Mouse (Mus musculus) adrenal gland, adult 2 months (tissue): ENCODE results near the gene Ccdc188. TPM values are rescaled to one million over a fixed set of nuclear protein-coding genes. Genes with fewer than 3 reads are reported as not detected.

Experiments used
- DNase-seq: peaks from one replicate; pipeline ENCODE4 v3.0.0; 2021
- polyA plus RNA-seq: library from polyadenylated mRNA; depleted of rRNA; stranded (reverse); fragments of >200 nt; gene quantifications from 2 replicates; pipeline ENCODE4 v1.2.3, GENCODE M21; 2012
- total RNA-seq, 2 experiments: library from RNA; stranded (reverse); gene quantifications; 2 replicates each; pipeline ENCODE4 v1.2.3; 2021

Ccdc188 gene
- total and polyA plus RNA-seq, 3 experiments: not detected

DNA sequence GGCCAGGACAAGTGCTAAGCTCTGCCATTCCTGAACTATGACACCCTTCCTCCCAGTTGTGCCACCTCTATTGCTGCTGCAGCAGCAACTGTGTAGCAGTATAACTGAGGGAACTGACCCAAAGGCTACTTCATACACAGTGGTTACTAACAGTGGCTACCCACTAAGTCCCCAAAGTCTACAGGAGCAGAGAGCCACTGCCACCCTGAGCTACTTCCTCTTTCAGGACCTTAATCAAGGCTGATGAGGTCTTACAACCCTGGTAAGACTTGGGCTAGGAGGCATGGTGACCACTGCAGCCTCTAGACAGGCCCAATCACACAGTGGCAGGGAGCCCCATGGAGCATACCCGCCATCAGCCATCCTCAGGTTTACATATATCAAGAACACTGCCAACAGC is 15.6 kb upstream of the Ccdc188 start:
- DNase-seq: no peak

DNA sequence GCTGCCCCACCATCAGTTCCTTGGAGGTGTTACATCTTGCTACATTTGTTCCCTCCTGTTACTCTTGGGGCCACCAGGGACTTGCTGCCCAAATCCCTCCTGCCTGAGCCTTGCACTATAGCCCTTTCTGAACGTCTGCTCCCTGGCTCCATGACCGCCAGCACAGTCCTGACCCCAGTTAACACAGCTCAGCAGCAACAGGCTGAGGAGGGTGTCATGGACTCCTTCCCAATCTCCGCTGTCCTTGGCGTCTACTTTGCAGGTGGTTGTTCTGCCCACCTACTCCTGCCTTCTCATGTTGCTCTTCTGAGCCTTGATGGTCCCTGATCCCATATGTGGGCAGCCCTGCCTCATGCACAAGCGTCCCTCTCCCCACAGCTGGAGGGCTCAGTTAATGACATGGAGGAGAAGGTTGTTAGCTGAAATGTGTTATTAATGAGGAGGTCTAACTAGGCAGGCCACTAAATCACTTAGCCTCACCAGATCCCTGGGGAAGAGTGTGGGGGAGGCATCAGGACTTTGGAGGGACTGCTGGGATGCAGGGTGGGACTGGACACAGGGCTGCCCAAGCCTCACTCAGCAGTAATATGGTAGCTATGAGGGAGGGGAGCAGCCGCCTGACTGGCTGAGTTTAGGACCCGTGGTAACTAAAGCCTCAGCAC is 14.1 kb upstream of the Ccdc188 start:
- no peak for DNase-seq

DNA sequence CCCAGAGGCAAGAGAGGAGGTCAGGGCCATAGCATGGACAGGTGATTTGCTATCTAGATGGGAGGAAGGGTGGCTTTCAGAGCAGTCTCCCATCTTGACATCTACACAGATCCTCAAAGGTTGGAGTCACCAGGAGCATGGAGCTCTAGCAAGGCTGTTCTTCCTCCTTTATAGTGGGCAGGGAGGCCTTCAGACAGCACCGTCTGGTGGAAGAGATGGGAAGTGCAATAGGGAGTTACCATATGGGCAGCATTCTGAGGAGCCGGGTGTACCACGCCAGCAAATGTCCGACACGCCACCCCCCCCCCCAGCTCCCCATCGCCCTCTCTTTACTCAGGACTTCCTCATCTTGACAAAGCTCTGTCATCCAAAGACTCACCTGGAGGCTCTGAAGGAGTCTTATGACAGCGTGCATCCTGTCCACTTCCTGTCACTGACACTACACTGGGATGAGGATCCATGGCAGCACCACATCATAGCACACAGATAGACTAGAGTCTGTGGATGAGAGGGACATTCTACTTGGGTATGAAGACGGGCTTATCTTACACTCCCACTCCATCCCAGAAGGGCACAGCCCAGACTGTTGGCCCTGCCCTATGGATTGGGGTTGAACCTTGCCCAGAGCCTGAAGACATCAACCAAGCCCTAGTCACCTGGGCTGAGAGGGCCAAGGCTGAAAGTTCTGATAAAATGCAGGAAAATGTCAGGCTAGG is 6.8 kb upstream of the Ccdc188 start:
- DNase-seq: peak; percentile 57

DNA sequence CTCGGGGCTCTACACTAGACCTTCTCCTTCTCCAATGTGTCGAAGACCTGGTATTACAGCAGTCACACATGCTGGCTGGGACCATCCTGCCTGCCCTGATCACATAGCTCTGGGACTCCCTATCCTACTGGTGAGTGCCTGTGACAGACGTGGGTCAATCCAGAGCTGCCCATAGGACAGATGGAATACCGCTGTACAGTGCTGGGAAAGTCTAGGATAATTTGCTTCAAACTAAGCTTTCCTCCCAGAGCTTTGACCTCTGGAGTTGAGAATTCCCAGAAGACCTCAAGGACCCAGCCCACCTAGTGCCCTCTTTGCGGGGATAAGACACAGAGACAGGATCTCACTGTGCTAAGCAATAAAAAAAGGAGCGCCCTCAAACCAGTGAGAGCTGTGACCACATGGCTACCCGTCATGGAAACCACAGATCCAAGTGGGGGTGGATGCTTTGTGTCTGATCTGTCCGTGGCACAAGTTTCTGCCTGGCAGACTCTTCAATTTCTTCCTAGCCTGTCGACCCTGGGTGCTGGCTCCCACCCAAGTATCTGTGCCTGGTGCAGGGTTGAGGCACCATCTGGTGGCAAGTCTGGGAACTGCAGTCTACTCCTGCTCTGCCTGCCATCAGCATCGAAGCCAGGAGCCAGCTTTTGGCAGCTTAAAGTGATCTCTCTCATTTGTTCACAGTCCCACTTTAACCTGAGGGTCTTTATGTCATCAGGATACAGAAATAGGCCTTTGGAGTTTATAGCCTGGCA is 6.1 kb upstream of the Ccdc188 start:
- DNase-seq: peak; percentile 77

DNA sequence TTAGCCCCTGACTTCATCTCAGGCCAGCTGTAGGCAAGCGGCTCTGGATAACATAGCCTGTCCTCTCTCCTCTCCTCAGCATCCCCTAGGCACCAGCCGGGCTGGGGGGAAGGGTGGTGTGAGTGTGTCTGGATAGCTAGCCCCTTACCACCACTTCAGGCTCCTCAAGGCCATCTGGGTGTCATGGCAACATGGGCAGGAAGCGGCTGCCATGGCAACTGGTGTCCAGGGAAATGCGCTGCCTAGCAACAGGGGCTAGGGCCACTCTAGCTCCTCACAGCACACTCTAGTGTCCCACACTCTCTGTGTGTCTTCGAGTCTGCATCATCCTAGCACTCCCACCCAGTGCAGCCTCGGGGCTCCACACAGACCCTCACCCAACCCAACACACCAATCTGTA is 4.0 kb upstream of the Ccdc188 start:
- DNase-seq: no peak

DNA sequence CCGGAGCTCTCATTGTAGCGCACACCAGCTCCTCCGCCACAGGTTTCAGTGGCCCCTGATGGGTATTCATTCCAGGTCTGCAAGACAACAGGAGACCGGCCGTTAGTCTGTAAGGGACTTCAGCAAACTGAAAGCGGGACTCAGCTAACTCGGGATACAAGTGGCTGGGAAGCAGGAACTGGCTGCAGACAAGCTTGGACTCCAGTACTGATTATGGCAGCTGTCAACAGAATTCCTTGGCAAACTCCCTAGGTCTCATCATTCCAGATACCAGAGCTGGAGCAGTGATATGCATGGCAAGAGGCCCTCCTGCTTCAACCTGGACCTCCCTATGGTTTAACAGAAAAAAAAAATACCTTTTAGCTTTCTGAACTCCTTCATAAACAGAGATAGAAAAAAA is 2.8 kb upstream of the Ccdc188 start:
- DNase-seq: no peak

DNA sequence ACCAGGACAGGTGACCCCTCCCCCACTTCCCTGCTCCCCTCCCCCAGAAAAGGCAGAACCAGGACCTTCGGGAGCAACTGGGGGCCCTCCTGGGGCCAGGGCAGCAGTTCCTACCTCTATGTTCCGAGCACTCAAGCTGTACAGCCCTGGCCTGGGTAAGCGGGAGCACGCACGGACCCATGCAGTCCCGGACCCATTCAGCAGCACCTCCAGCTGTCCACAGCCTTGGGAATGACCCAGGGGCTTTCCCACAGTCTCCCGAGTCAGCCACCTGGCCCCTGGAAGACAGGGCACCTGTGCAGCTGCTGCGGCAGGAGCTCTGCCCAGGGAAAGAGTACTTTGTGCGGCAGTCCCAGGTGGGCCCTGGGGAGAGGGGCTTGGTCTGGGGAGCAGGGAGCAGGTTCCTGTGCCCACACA is 909 bp downstream of the Ccdc188 start:
- DNase-seq: no peak

DNA sequence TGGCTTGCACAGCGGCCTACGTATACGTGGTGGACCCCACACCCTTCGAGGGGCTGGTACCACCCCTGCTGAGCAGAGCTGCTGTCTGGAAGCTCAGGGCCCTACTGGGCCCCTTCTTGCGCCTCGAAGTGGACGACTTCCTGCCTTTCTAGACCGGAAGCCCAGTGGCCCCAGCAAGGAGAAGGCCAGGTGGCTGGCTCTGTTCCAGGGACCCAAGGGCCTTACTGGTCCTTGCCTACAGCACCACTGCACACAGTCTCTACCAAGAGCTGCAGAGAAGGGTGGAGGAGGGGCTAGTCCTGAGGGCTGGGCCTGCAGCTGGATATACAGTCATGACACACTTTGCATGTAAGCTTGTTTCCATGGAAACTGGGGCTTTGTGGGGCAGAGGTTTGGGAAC is 2.3 kb downstream of the Ccdc188 start:
- DNase-seq: peak; percentile 47

DNA sequence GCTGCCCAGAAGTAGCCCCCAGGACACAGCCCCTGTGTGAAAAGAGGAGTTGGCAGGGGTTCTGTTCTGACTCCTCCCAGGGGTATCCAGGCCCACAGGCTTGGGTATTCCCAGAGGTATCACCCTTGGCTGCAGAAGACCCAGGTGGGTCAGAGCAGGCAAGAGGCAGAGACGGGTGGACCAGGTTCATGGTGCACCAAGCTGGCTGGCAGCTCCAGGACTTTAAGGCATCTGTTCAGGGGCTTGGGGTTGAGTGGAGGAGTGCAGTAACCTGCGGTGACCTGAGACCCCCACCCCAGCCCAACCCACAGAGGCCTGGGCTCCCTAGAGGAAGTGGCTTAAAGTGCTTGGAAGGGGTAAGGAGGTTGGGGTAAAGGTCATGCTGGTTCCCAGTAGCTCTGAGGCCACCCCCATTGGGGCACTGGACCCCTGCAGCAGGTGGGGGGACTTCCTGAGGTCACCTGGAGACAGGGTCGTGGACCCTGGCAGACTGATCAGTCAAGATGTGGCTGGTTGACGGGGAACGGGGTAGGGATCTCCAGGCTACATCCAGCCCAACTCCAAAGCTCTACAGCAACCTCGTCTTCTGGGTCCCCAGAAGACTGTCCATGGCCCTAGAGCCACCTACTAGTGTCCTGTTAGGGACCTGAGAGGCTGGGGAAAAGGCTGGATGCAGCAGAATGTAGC is 3.3 kb downstream of the Ccdc188 start:
- no peak for DNase-seq

DNA sequence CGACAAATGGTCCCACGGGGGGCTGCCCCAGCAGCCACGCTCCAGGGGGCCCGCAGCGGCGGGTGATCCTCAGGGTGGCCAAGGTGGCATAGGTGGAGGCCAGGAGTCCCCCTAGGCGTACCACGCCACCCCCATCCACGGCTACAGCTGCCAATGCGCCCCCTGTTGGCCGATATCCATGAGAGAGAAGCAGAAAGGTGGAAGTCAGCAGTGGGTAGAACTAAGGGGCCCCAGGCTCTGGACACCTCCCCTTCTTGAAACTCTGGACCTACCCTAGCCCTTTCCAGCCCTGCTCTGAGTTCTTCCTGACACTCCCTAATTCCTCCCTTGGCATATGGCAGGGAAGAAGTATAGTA is 3.8 kb downstream of the Ccdc188 start:
- DNase-seq: no peak

DNA sequence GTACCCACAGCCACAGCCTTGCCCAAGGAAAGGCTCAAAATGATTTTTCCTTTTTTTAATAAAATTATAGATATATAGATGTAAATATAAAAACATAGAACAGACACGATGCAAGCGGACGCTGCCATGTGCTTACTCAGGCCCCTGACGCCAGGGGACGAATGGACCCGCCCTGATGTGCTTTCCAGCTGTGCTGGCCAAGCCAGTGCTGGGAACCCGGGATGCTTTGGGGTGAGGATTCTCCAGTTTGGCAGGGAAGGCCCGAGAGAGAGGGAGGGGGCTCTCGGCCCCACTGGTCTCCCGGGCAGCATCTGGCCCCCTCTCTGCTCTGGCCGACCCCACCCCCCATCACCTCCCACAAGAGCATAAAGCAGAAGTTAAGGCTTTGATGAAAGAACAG is 4.5 kb downstream of the Ccdc188 start:
- DNase-seq: no peak

DNA sequence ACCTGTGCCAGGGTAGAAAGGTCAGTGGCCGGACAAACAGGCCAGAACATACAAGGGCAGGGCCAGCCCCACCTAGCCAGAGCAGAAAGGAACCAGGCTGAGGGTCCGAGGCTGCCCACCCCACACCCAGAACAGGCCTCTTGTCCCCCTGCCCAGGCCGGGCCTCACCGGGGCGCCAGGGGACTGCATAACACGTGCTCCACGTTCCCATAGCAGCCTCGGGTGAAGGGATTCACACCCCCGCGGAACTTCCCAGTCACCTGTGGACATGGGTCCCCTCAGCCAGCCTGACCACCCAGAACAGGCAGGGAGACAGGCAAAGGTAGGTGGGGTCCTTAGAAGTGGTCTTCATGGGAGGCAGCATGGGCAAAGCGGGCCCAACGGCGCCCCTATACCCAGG is 9.5 kb downstream of the Ccdc188 start:
- no peak for DNase-seq

DNA sequence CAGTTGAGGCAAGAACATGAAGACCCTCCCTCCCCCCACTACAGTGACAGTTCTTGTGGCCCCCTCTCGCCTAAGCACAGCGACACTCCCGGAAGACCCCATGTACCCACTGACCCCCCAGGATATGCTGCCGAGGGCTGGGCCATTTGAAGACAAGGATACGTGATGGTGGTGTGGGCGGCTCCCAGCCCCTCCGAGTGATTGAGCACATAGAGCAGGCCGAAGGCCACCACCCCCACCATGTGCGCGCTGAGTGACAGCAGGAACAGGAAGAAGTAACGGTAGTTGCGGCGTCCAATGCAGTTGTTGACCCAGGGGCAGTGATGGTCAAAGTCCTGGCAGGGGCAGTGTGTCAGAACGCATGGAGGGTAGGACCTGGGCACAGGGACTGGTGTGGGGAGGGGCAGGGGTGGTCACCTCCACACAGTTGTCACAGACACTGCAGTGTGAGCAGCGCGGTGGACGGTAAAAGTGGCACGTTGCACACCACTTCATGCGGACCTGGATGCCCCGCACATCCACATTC is 10.3 kb downstream of the Ccdc188 start:
- DNase-seq: no peak

DNA sequence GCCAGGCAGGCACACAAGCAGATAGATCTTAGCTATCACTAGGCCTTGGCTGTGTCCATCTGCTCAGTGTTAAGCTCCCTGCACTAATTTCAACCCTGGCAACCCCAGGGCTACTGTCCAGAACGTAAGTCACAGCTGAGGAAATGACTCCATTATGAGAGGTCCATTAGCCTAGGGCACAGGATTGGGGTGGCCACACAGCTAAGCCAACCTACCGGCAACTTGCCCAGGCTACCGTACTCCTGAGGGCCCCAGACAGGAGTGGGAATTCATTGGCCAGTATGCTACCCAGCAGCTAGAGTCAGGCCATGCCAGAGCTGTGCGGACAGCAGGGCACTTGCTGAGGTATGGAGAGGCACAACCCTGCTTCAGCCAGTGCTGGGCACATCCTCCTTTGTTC is 11.2 kb downstream of the Ccdc188 start:
- no peak for DNase-seq

DNA sequence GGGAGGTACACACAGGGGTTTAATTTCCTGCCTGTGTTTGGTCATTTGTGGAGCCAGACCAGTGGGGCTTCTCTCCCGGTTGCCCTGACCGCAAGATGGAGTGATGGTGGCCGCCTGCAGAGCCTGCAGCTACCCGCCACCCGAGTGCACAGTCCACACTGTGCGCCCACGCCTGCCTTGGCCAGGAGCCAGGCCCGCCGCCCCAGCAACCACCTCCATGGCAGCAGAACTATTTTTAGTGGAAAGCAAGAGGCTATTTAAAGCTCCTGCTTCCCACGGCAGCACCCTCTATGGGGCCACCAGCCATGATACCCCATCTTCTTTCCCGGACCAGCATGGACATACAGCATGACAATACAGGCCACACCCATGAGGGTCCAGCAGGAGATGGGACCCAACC is 11.9 kb downstream of the Ccdc188 start:
- peak; percentile 63 for DNase-seq

DNA sequence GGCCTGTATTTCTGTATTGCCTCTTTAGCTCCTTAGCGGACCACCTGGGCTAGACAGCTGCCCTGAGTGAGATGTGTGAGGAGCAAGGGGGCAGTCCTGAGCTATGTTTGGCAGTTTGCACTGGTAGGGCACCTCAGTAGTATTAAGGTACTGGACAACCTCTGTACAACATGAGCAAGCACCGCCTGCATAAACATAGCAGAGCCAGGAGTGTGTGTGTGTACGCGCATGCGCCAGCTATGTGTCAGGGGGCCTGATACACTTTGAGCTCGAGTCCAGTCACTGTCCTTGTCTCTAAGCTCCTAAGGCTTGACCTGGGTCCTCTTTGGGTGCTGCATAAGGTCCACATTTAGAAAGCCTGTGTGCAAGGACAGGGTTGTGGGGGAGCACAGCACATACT is 12.9 kb downstream of the Ccdc188 start:
- DNase-seq: no peak

DNA sequence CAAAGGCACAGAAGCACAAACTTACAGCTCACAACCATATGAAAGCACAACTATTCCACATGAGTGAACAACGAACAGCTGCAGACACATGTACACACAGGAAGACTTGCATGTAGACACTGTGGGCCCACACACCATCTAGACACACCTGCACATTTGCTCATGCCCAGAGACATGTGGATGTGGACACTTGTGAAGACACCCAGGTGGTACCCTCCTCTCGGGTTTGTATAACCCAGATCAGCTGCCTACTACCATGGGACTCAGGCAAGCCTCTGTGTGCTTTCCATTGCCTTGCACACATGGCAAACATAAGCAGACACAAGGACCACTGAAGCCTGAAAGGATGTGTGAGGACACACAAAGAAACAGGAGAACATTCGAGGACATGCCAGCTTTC is 13.4 kb downstream of the Ccdc188 start:
- DNase-seq: no peak

DNA sequence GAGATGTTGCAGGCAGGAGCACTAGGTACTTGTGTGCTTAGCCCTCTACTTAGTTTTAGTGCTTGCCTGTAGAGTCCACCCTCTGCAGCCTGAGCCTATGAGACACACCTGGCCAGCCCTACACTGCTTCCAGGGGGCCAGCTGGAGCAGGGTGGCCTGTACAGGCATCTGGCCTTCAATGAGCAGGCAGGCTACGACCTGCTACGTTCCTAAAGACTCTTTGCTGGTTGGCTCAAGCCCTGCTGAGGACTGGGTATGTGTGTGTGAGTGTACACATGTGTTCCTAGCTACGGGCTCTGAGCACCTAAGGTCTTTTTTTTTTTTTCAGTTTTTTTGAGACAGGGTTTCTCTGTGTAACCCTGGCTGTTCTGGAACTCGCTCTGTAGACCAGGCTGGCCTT is 13.8 kb downstream of the Ccdc188 start:
- no peak for DNase-seq

DNA sequence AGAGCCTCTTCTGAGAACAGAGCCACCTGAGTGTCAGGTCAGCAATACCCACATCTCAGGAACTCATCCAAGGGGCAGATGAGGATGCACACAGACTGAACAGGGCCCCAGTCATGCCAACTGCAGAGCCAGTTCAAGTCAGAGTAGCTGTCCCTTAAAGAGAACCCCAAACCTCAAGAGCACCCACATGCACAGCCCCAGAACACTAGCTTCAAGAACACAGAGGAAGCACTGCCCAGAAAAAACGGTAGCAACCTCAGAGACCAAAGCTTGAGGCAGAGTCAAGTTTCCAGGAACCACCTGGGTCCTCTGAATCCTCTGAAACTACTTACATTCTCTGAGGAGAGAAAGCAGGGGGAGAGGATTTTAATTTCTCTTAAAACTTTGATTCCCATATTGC is 15.8 kb downstream of the Ccdc188 start:
- DNase-seq: no peak

DNA sequence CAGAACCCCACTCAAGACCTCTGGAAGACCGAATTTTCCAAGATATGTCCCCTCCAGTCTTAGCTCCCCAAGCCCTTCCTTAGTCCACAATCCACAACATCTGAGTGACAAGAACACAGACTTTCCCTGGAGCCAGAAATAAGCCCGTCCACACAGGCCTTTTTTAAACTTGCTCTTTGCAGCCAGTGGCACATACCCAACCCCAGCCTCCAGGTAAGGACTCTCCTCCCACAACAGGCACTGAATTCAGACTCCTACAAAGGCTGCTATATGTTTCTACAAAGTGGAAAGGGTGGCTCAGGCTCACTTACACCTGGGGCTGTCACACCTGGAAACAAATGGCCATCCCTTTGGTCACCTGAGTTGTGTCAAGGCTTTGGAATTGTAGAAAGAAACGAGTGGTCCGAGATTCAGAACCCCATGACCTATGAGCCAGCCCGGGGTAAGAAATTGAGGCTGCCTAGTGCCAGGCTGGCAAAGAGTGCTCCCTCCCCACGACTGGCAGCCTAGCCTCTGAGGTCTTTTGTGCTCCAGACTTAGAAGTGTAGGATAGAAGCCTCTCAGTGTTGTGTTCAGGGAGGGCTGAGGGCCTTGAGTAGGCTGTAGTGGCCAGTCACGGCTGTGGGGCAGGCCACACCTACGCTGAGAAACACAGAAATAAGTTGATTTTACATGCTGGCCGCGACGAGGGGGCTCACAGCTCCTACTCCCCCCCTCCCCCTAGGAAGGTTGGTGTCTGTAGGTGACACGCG is 16.4 kb downstream of the Ccdc188 start:
- DNase-seq: no peak

DNA sequence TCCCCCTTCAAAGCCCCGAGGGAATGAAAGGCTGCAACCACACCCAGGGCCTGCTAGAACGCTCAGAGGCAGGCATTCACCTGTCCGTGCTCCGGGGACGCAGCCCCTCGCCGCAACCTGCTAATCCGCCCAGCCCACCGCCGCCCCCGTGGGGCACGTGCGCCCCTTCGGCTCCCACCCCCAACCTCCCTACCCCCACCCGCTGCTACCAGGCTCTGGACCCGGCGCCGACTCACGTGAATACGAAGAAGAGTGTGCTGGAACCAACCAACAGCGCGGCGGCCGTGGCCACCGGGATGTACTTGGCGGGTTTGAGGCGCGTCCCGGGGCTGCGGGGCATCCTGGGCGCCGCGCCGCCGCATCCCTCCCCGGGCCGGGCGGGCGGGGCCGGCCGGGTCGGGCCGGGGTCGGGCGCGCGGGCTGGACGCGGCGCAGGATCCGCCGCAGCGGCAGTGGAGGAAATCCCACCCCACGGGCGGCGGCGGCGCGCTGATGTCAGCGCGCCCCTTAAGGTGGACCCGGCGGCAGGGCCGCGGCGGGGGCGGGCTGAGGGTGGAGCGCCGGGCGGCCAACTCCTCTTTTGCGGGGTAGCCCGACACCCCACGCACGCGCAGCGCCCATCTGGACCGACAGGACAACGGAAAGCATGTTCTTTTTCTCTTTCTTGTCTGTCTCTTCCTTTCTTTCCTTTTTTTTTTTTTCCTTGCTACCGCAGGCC is 17.2 kb downstream of the Ccdc188 start, which contains the start of gene Zdhhc8:
Gene Zdhhc8, minus strand, starts transcription at position 466 of the 718 bp plus-strand sequence.
- DNase-seq: peak; percentile 90
